Mouse (Mus musculus): ENCODE measurements around the gene Cd247.

- TF ChIP-seq CTCF (IDR thresholded peaks at IDR 0.05; ENCODE audit: low read depth) (no peak), EP300 (IDR thresholded peaks at IDR 0.05; ENCODE audit: low read depth) (no peak)
These were observed 76.6 kb downstream of the Cd247 start for GRCm38 (mm10) chr1:165864864-165865795.

Data from liver, embryonic 14.5 days (tissue).